Mouse (Mus musculus): ENCODE measurements around the gene Trpd52l3.

DNA sequence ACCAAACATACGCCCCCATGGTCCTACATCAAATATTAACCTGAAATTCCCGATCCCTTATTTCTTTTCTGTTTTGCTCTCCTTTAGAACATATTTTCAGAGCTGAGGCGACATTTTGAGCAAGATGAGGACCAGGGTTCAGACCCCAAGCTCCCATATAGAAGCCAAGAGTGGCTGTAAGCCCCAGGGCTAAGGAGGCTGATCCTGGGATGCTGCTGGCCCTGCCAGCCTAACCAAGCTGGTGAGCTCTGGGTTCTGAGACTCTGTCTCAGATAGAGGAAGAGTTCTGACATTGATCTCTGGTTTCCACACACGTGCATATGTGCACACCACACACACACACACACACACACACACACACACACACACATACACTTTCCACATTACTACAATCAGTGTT, 42.7 kb upstream of the Trpd52l3 start:
- no peak for TF ChIP-seq MAFK (IDR thresholded peaks at IDR 0.05; ENCODE audit: insufficient read depth, low read depth, low read length)
- TF ChIP-seq ZNF384 (IDR thresholded peaks at IDR 0.05; ENCODE audit: low read depth, low read length): no peak
